Mouse (Mus musculus) hindbrain, postnatal 0 days (tissue): ENCODE results near the gene Pea15a. TPM values are rescaled to one million over a fixed set of nuclear protein-coding genes. Genes with fewer than 3 reads are reported as not detected.
A peak's percentile ranks its signal among the peaks of the same experiment; 100 is the strongest.

Source experiments
- ATAC-seq: fragments of 200-750 bp; cut with Nextera tagmentation; 2 replicates; pipeline ENCODE4 v1.8.0; 2017; ENCODE audit warnings: mild to moderate bottlenecking, moderate TSS enrichment, moderate library complexity
- DNase-seq: peaks from one replicate; pipeline ENCODE4 v3.0.0-alpha.2; 2015; ENCODE audit warnings: low spot score
- H3K27ac ChIP-seq: fragments of 300-500 bp; sonication (generic); 2 replicates; pipeline ENCODE4 v1.5.1; 2014; ENCODE audit warnings: mild to moderate bottlenecking
- H3K27me3 ChIP-seq: fragments of 300-500 bp; sonication (generic); 2 replicates; pipeline ENCODE4 v1.6.1; 2014; ENCODE audit warnings: low read length, mixed read lengths; ENCODE audit not compliant: insufficient read depth
- H3K36me3 ChIP-seq: fragments of 300-500 bp; sonication (generic); 2 replicates; pipeline ENCODE4 v1.6.1; 2014; ENCODE audit warnings: low read length, mixed read lengths; ENCODE audit not compliant: insufficient read depth
- H3K4me1 ChIP-seq: fragments of 300-500 bp; sonication (generic); 2 replicates; pipeline ENCODE4 v1.6.1; 2014; ENCODE audit warnings: antibody characterized with exemption, low read length, mixed read lengths; ENCODE audit not compliant: insufficient read depth
- H3K4me2 ChIP-seq: fragments of 300-500 bp; sonication (generic); 2 replicates; pipeline ENCODE4 v1.6.1; 2014; ENCODE audit warnings: low read depth, mild to moderate bottlenecking, low read length, moderate library complexity, mixed read lengths
- H3K4me3 ChIP-seq: fragments of 300-500 bp; sonication (generic); 2 replicates; pipeline ENCODE4 v1.5.1; 2014; ENCODE audit warnings: low read length
- H3K9ac ChIP-seq: fragments of 300-500 bp; sonication (generic); replicated peaks from 2 replicates; pipeline ENCODE4 v1.6.1; 2014; ENCODE audit warnings: mild to moderate bottlenecking, low read length, moderate library complexity, mixed read lengths
- H3K9me3 ChIP-seq: fragments of 300-500 bp; sonication (generic); 2 replicates; pipeline ENCODE4 v1.6.1; 2016; ENCODE audit warnings: low read length, mixed read lengths
- CTCF ChIP-seq: IDR thresholded peaks from 2 replicates; pipeline ENCODE4 v1.5.1; 2016; ENCODE audit warnings: antibody characterized with exemption, control low read depth, low read depth
- WGBS: fragments of 180-500 bp; shearing (Covaris S2); extraction: QIAGEN DNeasy Blood & Tissue Kit; methylation state at CpG from one replicate; pipeline ENCODE4 v1.1.7; 2014; 5-methylcytosine and 5-hydroxymethylcytosine counted together
- polyA plus RNA-seq: library from polyadenylated mRNA; unstranded; fragments of >200 nt; fragmentation: Nextera tagmentation; extraction: Ambion mirVana; gene quantifications from 2 replicates; pipeline ENCODE4 v1.2.1, GENCODE M21; 2015
- total RNA-seq: library from RNA; depleted of rRNA; stranded (reverse); fragments of >200 nt; gene quantifications from 2 replicates; pipeline ENCODE4 v1.2.3, GENCODE M21; 2014

Pea15a gene
- total and polyA plus RNA-seq, 2 experiments from 2014 or later: 309 to 503 TPM

DNA sequence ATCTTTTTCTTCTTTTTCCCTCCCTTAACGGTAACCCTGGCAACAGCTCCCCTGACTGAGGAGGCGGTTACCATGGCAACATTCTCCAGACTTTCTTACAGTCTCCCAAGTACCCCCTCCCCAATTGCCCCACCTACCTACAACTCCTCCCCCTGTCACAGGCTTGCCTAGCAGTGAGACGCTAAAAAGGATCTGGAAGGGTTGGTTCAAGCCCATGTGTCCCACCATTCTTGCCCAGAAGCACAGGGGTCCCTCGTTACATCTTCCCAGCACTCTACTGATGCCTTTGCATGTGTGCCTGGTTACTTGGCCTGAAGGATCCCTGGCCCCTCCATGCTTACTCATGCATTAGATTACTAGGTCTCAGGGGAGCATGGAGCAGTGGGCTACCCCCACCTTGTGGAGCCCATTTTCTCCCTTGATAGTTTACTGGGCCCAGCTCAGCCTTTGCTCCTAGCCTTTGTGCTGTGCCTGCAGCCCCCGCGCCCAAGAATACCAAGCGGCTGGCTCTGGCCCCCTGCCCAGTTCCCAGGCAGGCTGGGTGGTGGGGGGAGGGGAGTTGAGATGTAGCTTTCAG lies 5.6 kb downstream of the Pea15a start:
- TF ChIP-seq CTCF: no peak
- no peak overlapping the region for H3K9ac ChIP-seq
- 5% methylated on average over 7 of the region's 7 CpGs for WGBS
- ATAC-seq: peak; percentile 55
- H3K9me3 ChIP-seq: no peaks in the 10 kb centered on the region
- H3K4me2 ChIP-seq: peak overlapping the region; percentile 38
- DNase-seq: peak; percentile 90
- 0 out of 2 replicates have a peak overlapping the region, but pooled peaks have one; percentile 11 for H3K4me3 ChIP-seq
- H3K36me3 ChIP-seq: peaks cover 36% of the 10 kb centered on the region
- peak overlapping the region; percentile 98 for H3K27ac ChIP-seq
- no peaks in the 10 kb centered on the region for H3K27me3 ChIP-seq
- H3K4me1 ChIP-seq: peaks cover 53% of the 10 kb centered on the region

DNA sequence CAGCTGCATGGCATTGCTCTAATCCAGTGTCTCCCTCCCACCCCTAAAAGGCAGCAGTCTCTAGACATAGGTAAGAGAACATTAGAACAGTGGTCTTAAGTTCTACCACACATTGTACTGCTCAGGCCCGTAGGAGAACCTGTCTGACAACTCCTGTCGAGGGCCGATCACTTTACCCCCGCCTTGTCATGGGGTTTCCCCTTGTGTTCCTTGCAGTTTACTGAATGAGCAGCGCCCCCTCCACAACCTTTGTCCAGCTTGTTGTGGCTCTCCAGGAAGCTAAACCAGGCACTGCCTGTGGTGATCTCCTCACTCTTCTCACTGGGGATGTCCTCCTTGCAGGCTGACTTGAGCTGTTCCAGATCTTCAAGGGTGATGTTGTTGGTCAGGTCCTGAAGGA lies 6.4 kb downstream of the Pea15a start:
- TF ChIP-seq CTCF: no peak
- ATAC-seq: no peak
- peaks cover 41% of the 10 kb centered on the region for H3K36me3 ChIP-seq

GRCm38 (mm10) chr1:172198996-172199395 lies 7.6 kb downstream of the Pea15a start:
- DNase-seq: no peak

More for the DNA sequence above, 6.4 kb downstream of the Pea15a start:
- no peaks in the 10 kb centered on the region for H3K27me3 ChIP-seq
- peak overlapping the region; percentile 38 for H3K4me2 ChIP-seq
- H3K27ac ChIP-seq: peak overlapping the region; percentile 98
- WGBS: 62% methylated on average over 5 of the region's 5 CpGs
- no peaks in the 10 kb centered on the region for H3K9me3 ChIP-seq
- no peak for DNase-seq
- no peak overlapping the region for H3K4me3 ChIP-seq
- H3K9ac ChIP-seq: no peak overlapping the region
- peaks cover 47% of the 10 kb centered on the region for H3K4me1 ChIP-seq

DNA sequence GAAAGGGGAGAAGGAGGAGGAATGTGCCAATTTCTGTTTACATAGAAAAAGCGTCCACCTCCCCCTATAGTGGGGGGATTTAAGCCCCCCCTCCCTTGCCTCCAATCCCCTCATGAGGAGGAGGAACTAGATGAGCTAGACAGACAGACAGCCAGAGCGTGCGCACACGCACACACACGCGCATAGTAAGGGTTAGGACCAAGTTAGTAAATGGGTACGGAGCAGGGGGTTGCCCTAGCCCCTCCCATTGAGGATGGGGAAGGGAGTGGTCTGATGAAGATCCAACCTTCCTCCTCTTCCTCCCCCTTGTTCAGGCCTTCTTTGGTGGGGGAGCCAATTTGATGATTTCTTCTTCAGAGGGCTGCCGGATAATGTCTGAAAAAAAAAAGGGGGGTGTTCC lies 8.3 kb downstream of the Pea15a start:
- no peak overlapping the region for H3K4me3 ChIP-seq
- no peaks in the 10 kb centered on the region for H3K27me3 ChIP-seq
- H3K9ac ChIP-seq: no peak overlapping the region
- no peaks in the 10 kb centered on the region for H3K9me3 ChIP-seq
- no peak for TF ChIP-seq CTCF
- H3K27ac ChIP-seq: 0 out of 2 replicates have a peak overlapping the region, but pooled peaks have one; percentile 8
- peaks cover 32% of the 10 kb centered on the region for H3K4me1 ChIP-seq
- WGBS: 78% methylated on average over 8 of the region's 8 CpGs
- no peak overlapping the region for H3K4me2 ChIP-seq
- ATAC-seq (no peak), DNase-seq (no peak)
- peaks cover 52% of the 10 kb centered on the region for H3K36me3 ChIP-seq

More at GRCm38 (mm10) chr1:172198996-172199395, 7.6 kb downstream of the Pea15a start:
- peaks cover 46% of the 10 kb centered on the region for H3K36me3 ChIP-seq
- no peaks in the 10 kb centered on the region for H3K9me3 ChIP-seq
- ATAC-seq: no peak
- H3K27ac ChIP-seq: no peak overlapping the region
- TF ChIP-seq CTCF: no peak
- no peaks in the 10 kb centered on the region for H3K27me3 ChIP-seq
- peaks cover 38% of the 10 kb centered on the region for H3K4me1 ChIP-seq
- WGBS: 87% methylated on average over 4 of the region's 4 CpGs
- no peak overlapping the region for H3K4me2 ChIP-seq
- no peak overlapping the region for H3K4me3 ChIP-seq
- no peak overlapping the region for H3K9ac ChIP-seq

DNA sequence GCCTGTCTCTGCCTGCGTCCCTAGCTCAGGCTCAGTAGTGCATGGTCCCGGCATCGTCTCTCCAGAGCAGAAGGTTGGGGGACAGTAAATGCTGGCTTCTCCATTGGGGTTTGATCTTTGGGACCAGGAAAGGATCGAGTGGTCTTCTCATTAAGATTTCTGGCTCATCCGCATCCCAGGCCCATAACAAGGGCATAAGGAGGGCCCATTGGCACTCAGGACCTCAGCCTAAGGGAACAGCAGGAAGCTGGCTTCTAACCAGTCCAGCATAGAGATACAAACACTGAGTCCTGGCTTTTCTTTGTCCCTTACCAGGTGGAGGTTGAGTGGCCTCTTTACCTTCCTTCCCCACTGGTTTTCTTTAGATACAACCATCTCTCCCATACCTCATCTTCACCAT lies 8.8 kb downstream of the Pea15a start:
- no peaks in the 10 kb centered on the region for H3K27me3 ChIP-seq
- ATAC-seq (no peak), DNase-seq (no peak)
- no peak overlapping the region for H3K4me3 ChIP-seq
- no peak overlapping the region for H3K4me2 ChIP-seq
- H3K9ac ChIP-seq: no peak overlapping the region
- peaks cover 52% of the 10 kb centered on the region for H3K36me3 ChIP-seq
- H3K4me1 ChIP-seq: peaks cover 28% of the 10 kb centered on the region
- TF ChIP-seq CTCF: no peak
- 0 out of 2 replicates have a peak overlapping the region, but pooled peaks have one; percentile 8 for H3K27ac ChIP-seq
- H3K9me3 ChIP-seq: no peaks in the 10 kb centered on the region
- WGBS: 57% methylated on average over 5 of the region's 5 CpGs

GRCm38 (mm10) chr1:172197146-172197545 lies 9.5 kb downstream of the Pea15a start:
- no peaks in the 10 kb centered on the region for H3K27me3 ChIP-seq
- no peak overlapping the region for H3K27ac ChIP-seq
- no peak overlapping the region for H3K9ac ChIP-seq
- TF ChIP-seq CTCF: no peak
- peaks cover 21% of the 10 kb centered on the region for H3K4me1 ChIP-seq
- no peaks in the 10 kb centered on the region for H3K9me3 ChIP-seq
- DNase-seq (no peak), ATAC-seq (no peak)
- H3K4me3 ChIP-seq: no peak overlapping the region
- no peak overlapping the region for H3K4me2 ChIP-seq
- peaks cover 57% of the 10 kb centered on the region for H3K36me3 ChIP-seq
- 79% methylated on average over 3 of the region's 3 CpGs for WGBS

DNA sequence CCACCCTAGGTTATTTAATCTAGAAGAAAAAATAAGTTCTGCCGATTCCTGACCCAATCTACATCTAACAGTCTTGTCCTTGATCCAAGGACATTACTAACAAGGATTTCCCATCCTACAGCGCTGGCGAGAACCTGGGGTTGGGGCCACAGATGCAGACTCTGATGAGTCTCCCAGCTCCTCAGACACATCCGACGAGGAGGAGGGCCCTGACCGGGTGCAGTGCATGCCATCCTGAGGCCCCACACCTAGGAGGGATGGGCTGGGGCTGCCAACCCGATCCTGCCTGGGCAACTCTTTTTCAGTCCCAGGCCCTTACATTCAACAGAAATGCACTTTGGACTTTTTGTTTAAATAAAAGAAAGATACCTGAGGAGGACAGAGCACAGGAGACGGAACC lies 12.2 kb downstream of the Pea15a start:
- Histone ChIP-seq H3K4me2 (no peak overlapping the region), H3K4me3 (no peak overlapping the region), H3K36me3 (peaks cover 60% of the 10 kb centered on the region), H3K9me3 (no peaks in the 10 kb centered on the region), H3K9ac (no peak overlapping the region), H3K27ac (no peak overlapping the region), H3K4me1 (no peaks in the 10 kb centered on the region), H3K27me3 (no peaks in the 10 kb centered on the region)
- ATAC-seq (no peak), DNase-seq (no peak)
- no peak for TF ChIP-seq CTCF
- WGBS: 58% methylated on average over 8 of the region's 8 CpGs
